Mouse (Mus musculus): ENCODE measurements around the gene Col10a1. TPM values are rescaled to one million over a fixed set of nuclear protein-coding genes. Genes with fewer than 3 reads are reported as not detected.
"Not testable (repeated sequence)": the region's sequence is repeated elsewhere in the genome, so short reads cannot be mapped to it uniquely, and the experiment has no call there.

Col10a1 gene
- polyA plus RNA-seq, 1 experiment from 2014 or later = 0.29 TPM

DNA sequence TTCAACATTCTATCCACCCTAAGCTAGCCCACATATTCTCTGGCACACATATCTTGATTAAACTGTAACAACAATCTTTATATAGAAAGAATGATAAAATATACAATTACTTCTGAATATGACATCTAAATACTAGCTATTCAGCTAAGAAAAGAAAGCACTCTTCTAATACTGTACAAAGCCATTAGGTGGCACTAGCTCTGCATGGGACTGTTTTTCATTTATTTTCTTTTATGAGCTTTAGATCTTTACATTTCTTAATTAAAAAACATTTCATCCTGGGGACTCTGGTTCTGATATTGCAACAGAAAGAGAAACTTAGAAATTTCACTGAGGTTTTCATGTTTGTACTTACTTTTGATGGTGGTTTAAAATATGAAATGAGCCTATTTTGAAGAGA, 42.0 kb downstream of the Col10a1 start:
- no peak overlapping the region for H3K9ac ChIP-seq
- H3K4me2 ChIP-seq (replicated peaks) = no peak overlapping the region
- no peaks in the 10 kb centered on the region for H3K9me3 ChIP-seq
- no peak for ATAC-seq (ENCODE audit: insufficient number of reproducible peaks, insufficient read depth, low FRiP score, low TSS enrichment)
- H3K27me3 ChIP-seq = no peaks in the 10 kb centered on the region
- H3K4me1 ChIP-seq = no peaks in the 10 kb centered on the region
- H3K4me3 ChIP-seq = no peak overlapping the region
- H3K36me3 ChIP-seq = no peaks in the 10 kb centered on the region
- no peak overlapping the region for H3K27ac ChIP-seq

DNA sequence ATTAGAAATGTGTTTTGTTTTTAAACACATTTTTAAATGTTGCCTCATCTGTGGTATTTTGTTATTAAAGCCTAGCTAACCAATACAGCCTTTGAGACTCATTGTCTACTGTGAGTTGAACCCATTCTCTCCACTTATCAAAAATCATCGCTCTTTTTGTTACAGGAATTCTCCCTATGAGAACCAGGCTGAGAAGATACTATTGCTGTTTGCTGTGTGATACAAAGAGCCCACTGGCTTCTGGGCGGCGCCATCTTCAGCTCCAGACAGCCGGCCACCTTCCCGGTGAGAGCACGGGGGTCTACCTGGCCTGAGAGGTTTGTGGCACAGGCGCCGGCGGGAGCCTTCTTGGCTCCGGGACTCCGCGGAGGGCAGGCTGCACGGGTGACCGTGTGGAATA, 44.4 kb downstream of the Col10a1 start:
- H3K4me1 ChIP-seq; H3K27me3 ChIP-seq; H3K4me3 ChIP-seq; H3K4me2 ChIP-seq (replicated peaks); H3K9me3 ChIP-seq; H3K36me3 ChIP-seq; H3K9ac ChIP-seq; ATAC-seq (ENCODE audit: insufficient number of reproducible peaks, insufficient read depth, low FRiP score, low TSS enrichment); H3K27ac ChIP-seq: not testable (repeated sequence)
- 93% methylated on average over 6 of the region's 14 CpGs for WGBS

Other genes with a start within 250 kb of the Col10a1 start
- gene Dse, start 182.3 kb upstream of the Col10a1 start, polyA plus RNA-seq (2016; fragmentation: Nextera tagmentation; extraction: Ambion mirVana) = 47.5 and 49.3 TPM in 2 replicates
- gene Tspyl1, start 107.8 kb upstream of the Col10a1 start, polyA plus RNA-seq (2016; fragmentation: Nextera tagmentation; extraction: Ambion mirVana) = 93.2 and 94.1 TPM in 2 replicates
- gene Tspyl4, start 92.5 kb upstream of the Col10a1 start, polyA plus RNA-seq (2016; fragmentation: Nextera tagmentation; extraction: Ambion mirVana) = 37.8 and 40.2 TPM in 2 replicates
- gene Nt5dc1, start 28.6 kb downstream of the Col10a1 start, polyA plus RNA-seq (2016; fragmentation: Nextera tagmentation; extraction: Ambion mirVana) = 7.8 TPM in 2 replicates
- gene Frk, start 93.4 kb downstream of the Col10a1 start, polyA plus RNA-seq (2016; fragmentation: Nextera tagmentation; extraction: Ambion mirVana) = 15.1 and 16.3 TPM in 2 replicates